Mouse (Mus musculus): ENCODE data around the gene Tnfrsf17. TPM values are rescaled to one million over a fixed set of nuclear protein-coding genes. Genes with fewer than 3 reads are reported as not detected.

Gene Tnfrsf17
- polyA plus RNA-seq, 1 experiment from 2014 or later, result not detected

DNA sequence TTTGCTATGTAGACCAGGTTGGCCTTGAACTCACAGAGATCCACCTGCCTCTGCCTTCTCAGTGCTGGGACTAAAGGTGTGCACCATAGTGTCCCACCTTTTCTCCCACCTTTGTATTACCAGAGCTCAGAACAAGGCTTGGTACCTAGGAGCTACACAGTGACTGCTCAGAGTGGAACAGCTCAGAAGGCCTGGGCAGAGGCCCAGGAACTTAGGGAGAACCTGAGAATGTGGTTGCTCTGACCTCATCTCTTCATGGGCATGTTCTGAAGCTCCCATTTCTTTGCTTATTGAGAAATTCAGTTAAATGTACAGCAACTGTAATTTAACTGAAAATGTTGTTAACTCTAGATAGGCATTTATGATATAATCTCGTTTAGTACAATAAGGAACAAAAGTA, 53.2 kb downstream of the Tnfrsf17 start:
- H3K4me1 ChIP-seq (ENCODE audit: control insufficient read depth, insufficient read depth, low read length), result peaks cover 5% of the 10 kb centered on the region; the same call in 1 of the 2 replicates
- H3K4me3 ChIP-seq (replicated peaks; ENCODE audit: low read length), result no peak overlapping the region
- 59% methylated on average over 1 of the region's 1 CpGs for WGBS
- no peaks in the 10 kb centered on the region for H3K27me3 ChIP-seq (ENCODE audit: control insufficient read depth, insufficient read depth, low read length)
- no peaks in the 10 kb centered on the region for H3K36me3 ChIP-seq (ENCODE audit: control insufficient read depth, insufficient read depth, low read length)
- H3K9me3 ChIP-seq (replicated peaks; ENCODE audit: control insufficient read depth, low read length), result no peaks in the 10 kb centered on the region
- H3K4me2 ChIP-seq (ENCODE audit: low read depth, low read length), result no peak overlapping the region
- H3K9ac ChIP-seq (ENCODE audit: low read length), result no peak overlapping the region
- no peak overlapping the region for H3K27ac ChIP-seq (ENCODE audit: low read length)
- no peak for ATAC-seq (ENCODE audit: insufficient read depth, low FRiP score)

DNA sequence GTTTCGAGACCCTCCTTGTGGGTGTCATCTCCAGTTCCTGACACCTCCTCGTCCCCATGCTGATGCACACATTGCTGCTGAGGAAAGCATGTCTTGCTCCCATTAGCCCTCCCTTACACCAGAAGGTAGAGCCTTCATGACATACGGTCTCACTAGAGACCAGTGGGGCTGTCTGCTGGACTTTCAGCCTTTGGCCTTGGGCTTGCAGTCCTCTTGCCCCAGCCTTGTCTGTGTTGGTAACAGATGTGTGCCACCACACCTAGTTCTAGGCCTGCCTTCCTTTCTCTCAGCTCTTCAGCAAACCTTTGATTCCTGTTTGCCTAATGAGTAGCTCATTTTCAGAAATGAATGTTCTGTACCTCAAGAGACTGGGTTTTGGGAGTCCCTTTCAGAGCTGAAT, 54.8 kb downstream of the Tnfrsf17 start:
- H3K4me1 ChIP-seq (ENCODE audit: control insufficient read depth, insufficient read depth, low read length), result peaks cover 5% of the 10 kb centered on the region; the same call in 1 of the 2 replicates
- no peaks in the 10 kb centered on the region for H3K27me3 ChIP-seq (ENCODE audit: control insufficient read depth, insufficient read depth, low read length)
- no peak overlapping the region for H3K4me3 ChIP-seq (replicated peaks; ENCODE audit: low read length)
- 85% methylated on average over 3 of the region's 3 CpGs for WGBS
- ATAC-seq (ENCODE audit: insufficient read depth, low FRiP score), result no peak
- H3K36me3 ChIP-seq (ENCODE audit: control insufficient read depth, insufficient read depth, low read length), result no peaks in the 10 kb centered on the region
- H3K9me3 ChIP-seq (replicated peaks; ENCODE audit: control insufficient read depth, low read length), result no peaks in the 10 kb centered on the region
- H3K9ac ChIP-seq (ENCODE audit: low read length), result no peak overlapping the region
- no peak overlapping the region for H3K27ac ChIP-seq (ENCODE audit: low read length)
- H3K4me2 ChIP-seq (ENCODE audit: low read depth, low read length), result no peak overlapping the region

DNA sequence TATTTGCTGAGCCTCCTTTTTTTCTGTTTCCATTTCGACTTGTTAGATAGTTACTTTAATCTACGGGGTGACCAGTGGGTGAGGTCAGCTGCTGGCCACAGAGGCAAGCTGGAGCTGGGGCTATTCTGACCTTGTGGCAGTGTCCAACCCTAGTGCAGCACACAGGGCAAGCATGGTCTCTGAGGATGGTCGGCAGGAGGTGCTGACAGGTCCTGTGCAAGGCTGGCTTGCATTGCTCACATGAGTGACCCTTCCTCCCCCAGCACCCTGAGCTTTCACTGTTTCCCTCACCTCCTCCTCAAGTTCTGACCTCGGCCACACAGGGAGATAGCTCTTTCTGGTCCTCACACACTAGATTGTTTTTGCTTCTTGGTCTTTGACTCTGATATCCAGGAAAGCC, 55.5 kb downstream of the Tnfrsf17 start:
- Histone ChIP-seq H3K4me2 (ENCODE audit: low read depth, low read length) (no peak overlapping the region), H3K9me3 (replicated peaks; ENCODE audit: control insufficient read depth, low read length) (no peaks in the 10 kb centered on the region), H3K9ac (ENCODE audit: low read length) (no peak overlapping the region), H3K36me3 (ENCODE audit: control insufficient read depth, insufficient read depth, low read length) (no peaks in the 10 kb centered on the region), H3K4me1 (ENCODE audit: control insufficient read depth, insufficient read depth, low read length) (peaks cover 5% of the 10 kb centered on the region; the same call in 1 of the 2 replicates), H3K27ac (ENCODE audit: low read length) (no peak overlapping the region), H3K27me3 (ENCODE audit: control insufficient read depth, insufficient read depth, low read length) (no peaks in the 10 kb centered on the region), H3K4me3 (replicated peaks; ENCODE audit: low read length) (no peak overlapping the region)
- ATAC-seq (ENCODE audit: insufficient read depth, low FRiP score), result no peak
- WGBS, result 40% methylated on average over 4 of the region's 4 CpGs

DNA sequence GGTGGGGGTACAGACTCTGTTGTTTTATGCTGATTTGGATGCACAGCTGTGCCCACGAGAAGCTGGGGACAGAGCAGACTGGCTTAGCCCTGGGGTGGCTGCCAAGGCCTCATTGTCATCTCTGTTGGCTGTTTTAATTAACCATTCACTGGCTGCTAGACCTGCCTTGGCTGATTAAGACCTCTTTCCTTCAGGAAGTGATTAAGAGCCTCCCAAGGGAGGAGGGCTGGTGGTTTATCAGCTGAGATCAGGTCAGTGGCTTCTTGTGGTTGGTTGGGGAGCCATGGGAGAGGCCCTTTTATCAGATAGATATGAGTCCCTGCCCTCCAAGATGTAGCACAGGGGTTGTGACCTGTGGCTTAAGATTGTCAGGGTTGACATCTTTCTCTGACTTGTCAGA, 56.0 kb downstream of the Tnfrsf17 start:
- H3K4me1 ChIP-seq (ENCODE audit: control insufficient read depth, insufficient read depth, low read length), result peaks cover 5% of the 10 kb centered on the region; the same call in 1 of the 2 replicates
- no peaks in the 10 kb centered on the region for H3K9me3 ChIP-seq (replicated peaks; ENCODE audit: control insufficient read depth, low read length)
- no peak overlapping the region for H3K4me2 ChIP-seq (ENCODE audit: low read depth, low read length)
- peak; percentile 13; the same call in 1 of the 2 replicates for ATAC-seq (ENCODE audit: insufficient read depth, low FRiP score)
- WGBS, result 21% methylated on average over 1 of the region's 1 CpGs
- H3K9ac ChIP-seq (ENCODE audit: low read length), result no peak overlapping the region
- H3K27me3 ChIP-seq (ENCODE audit: control insufficient read depth, insufficient read depth, low read length), result no peaks in the 10 kb centered on the region
- no peaks in the 10 kb centered on the region for H3K36me3 ChIP-seq (ENCODE audit: control insufficient read depth, insufficient read depth, low read length)
- no peak overlapping the region for H3K4me3 ChIP-seq (replicated peaks; ENCODE audit: low read length)
- H3K27ac ChIP-seq (ENCODE audit: low read length), result no peak overlapping the region

Other genes starting within 250 kb of the Tnfrsf17 start
- gene Litaf, start 247.7 kb upstream of the Tnfrsf17 start, polyA plus RNA-seq (2015; fragmentation: Nextera tagmentation; extraction: Ambion mirVana), result 94.2 and 103 TPM in 2 replicates
- 32.0 and 34.0 TPM in 2 replicates for gene Txndc11, start 179.2 kb upstream of the Tnfrsf17 start, polyA plus RNA-seq (2015; fragmentation: Nextera tagmentation; extraction: Ambion mirVana)
- 111 and 117 TPM in 2 replicates for gene Zc3h7a, start 137.4 kb upstream of the Tnfrsf17 start, polyA plus RNA-seq (2015; fragmentation: Nextera tagmentation; extraction: Ambion mirVana)
- gene Rsl1d1, start 110.5 kb upstream of the Tnfrsf17 start, polyA plus RNA-seq (2015; fragmentation: Nextera tagmentation; extraction: Ambion mirVana), result 148 and 154 TPM in 2 replicates
- 49.2 and 50.5 TPM in 2 replicates for gene Gspt1, start 59.5 kb upstream of the Tnfrsf17 start, polyA plus RNA-seq (2015; fragmentation: Nextera tagmentation; extraction: Ambion mirVana)
- 9.0 and 10.2 TPM in 2 replicates for gene Snx29, start 9.1 kb downstream of the Tnfrsf17 start, polyA plus RNA-seq (2015; fragmentation: Nextera tagmentation; extraction: Ambion mirVana)